Mouse (Mus musculus) olfactory bulb, adult 2 months (tissue): Measurements from ENCODE around the gene Arfrp1.

Experiments
- CTCF ChIP-seq: fragments of 200-500 bp; IDR thresholded peaks from 2 replicates; pipeline ENCODE4 v1.5.1; 2012; ENCODE audit warnings: low read depth, mild to moderate bottlenecking, low read length, moderate library complexity; ENCODE audit not compliant: insufficient read depth
- POLR2A ChIP-seq: fragments of 200-500 bp; IDR thresholded peaks from 2 replicates; pipeline ENCODE4 v1.6.1; 2012; ENCODE audit warnings: mild to moderate bottlenecking, low read depth, low read length, moderate library complexity; ENCODE audit not compliant: insufficient read depth

GRCm38 (mm10) chr2:181381631-181382306, 16.6 kb upstream of the Arfrp1 start:
- TF ChIP-seq CTCF, result no peak
- TF ChIP-seq POLR2A, result no peak
